Mouse (Mus musculus) midbrain, embryonic 16.5 days (tissue): ENCODE data around the gene Col24a1. TPM values are rescaled to one million over a fixed set of nuclear protein-coding genes. Genes with fewer than 3 reads are reported as not detected.

ENCODE experiments used
- polyA plus RNA-seq: library from polyadenylated mRNA; unstranded; fragments of >200 nt; fragmentation: Nextera tagmentation; extraction: Ambion mirVana; gene quantifications from 2 replicates; pipeline ENCODE4 v1.2.1, GENCODE M21; 2015

The Col24a1 gene
- polyA plus RNA-seq, 1 experiment from 2014 or later = 1.6 TPM

Other genes starting within 250 kb of the Col24a1 start
- gene Clca2, start 193.0 kb upstream of the Col24a1 start, polyA plus RNA-seq = 0.10 TPM in 1 of 2 replicates, not detected in the other
- 12.6 and 13.7 TPM in 2 replicates for gene Odf2l, start 173.9 kb upstream of the Col24a1 start, polyA plus RNA-seq